Mouse (Mus musculus) brain, embryonic 14.5 days (tissue): ENCODE data around the gene Polr2g.

ENCODE experiments used
- CTCF ChIP-seq: fragments of 200-500 bp; IDR thresholded peaks from 2 replicates; pipeline ENCODE4 v1.5.1; 2012; ENCODE audit warnings: inconsistent platforms, mild to moderate bottlenecking, moderate library complexity, borderline replicate concordance; ENCODE audit not compliant: insufficient read depth, insufficient read length; ENCODE audit errors: extremely low read depth
- POLR2A ChIP-seq: fragments of 200-500 bp; IDR thresholded peaks from 2 replicates; pipeline ENCODE4 v1.6.1; 2012; ENCODE audit warnings: mild to moderate bottlenecking, inconsistent platforms, borderline replicate concordance; ENCODE audit not compliant: poor library complexity, insufficient read depth, insufficient read length, severe bottlenecking; ENCODE audit errors: extremely low read depth

- no peak for TF ChIP-seq CTCF
- TF ChIP-seq POLR2A, result no peak
These were observed 25.4 kb downstream of the Polr2g start for GRCm38 (mm10) chr19:8772996-8773395.
